Mouse (Mus musculus) neural tube, embryonic 12.5 days (tissue): Measurements from ENCODE around the gene Nabp2. TPM values are rescaled to one million over a fixed set of nuclear protein-coding genes. Genes with fewer than 3 reads are reported as not detected.

Experiments used
- ATAC-seq: fragments of 200-750 bp; cut with Nextera tagmentation; 2 replicates; pipeline ENCODE4 v1.8.0; 2017; ENCODE audit warnings: low read depth, mild to moderate bottlenecking, moderate TSS enrichment, moderate library complexity; ENCODE audit not compliant: low FRiP score
- H3K27ac ChIP-seq: fragments of 300-500 bp; sonication (generic); 2 replicates; pipeline ENCODE4 v1.5.1; 2016
- H3K27me3 ChIP-seq: fragments of 300-500 bp; sonication (generic); replicated peaks from 2 replicates; pipeline ENCODE4 v1.6.1; 2016; ENCODE audit warnings: mild to moderate bottlenecking
- H3K36me3 ChIP-seq: fragments of 300-500 bp; sonication (generic); 2 replicates; pipeline ENCODE4 v1.6.1; 2016; ENCODE audit warnings: mild to moderate bottlenecking
- H3K4me1 ChIP-seq: fragments of 300-500 bp; sonication (generic); 2 replicates; pipeline ENCODE4 v1.6.1; 2016
- H3K4me2 ChIP-seq: fragments of 300-500 bp; sonication (generic); replicated peaks from 2 replicates; pipeline ENCODE4 v1.6.1; 2016; ENCODE audit warnings: mild to moderate bottlenecking
- H3K4me3 ChIP-seq: fragments of 300-500 bp; sonication (generic); 2 replicates; pipeline ENCODE4 v1.5.1; 2016
- H3K9ac ChIP-seq: fragments of 300-500 bp; sonication (generic); 2 replicates; pipeline ENCODE4 v1.6.1; 2016; ENCODE audit warnings: mild to moderate bottlenecking
- H3K9me3 ChIP-seq: fragments of 300-500 bp; sonication (generic); 2 replicates; pipeline ENCODE4 v1.6.1; 2016; ENCODE audit warnings: mild to moderate bottlenecking
- WGBS: fragments of 180-500 bp; shearing (Covaris S2); methylation state at CpG from one replicate; pipeline ENCODE4 v1.1.7; 2016; 5-methylcytosine and 5-hydroxymethylcytosine counted together
- polyA plus RNA-seq: library from polyadenylated mRNA; unstranded; fragments of >200 nt; fragmentation: Nextera tagmentation; extraction: Ambion mirVana; gene quantifications from 2 replicates; pipeline ENCODE4 v1.2.1, GENCODE M21; 2016

Gene Nabp2
- polyA plus RNA-seq, 1 experiment from 2014 or later: 115 TPM

- Histone ChIP-seq H3K9me3 (no peaks in the 10 kb centered on the region), H3K4me2 (peak overlapping the region; percentile 76), H3K4me1 (peaks cover 21% of the 10 kb centered on the region), H3K9ac (peak overlapping the region; percentile 96), H3K27me3 (no peaks in the 10 kb centered on the region), H3K27ac (peak overlapping the region; percentile 91; the same call in 1 of the 2 replicates), H3K36me3 (peaks cover 42% of the 10 kb centered on the region), H3K4me3 (peak overlapping the region; percentile 92)
- 56% methylated on average over 14 of the region's 14 CpGs for WGBS
- ATAC-seq: no peak
These were observed 33.3 kb downstream of the Nabp2 start for GRCm38 (mm10) chr10:128377940-128378448.

GRCm38 (mm10) chr10:128377222-128377939 lies 33.9 kb downstream of the Nabp2 start:
- H3K9me3 ChIP-seq: no peaks in the 10 kb centered on the region
- under 1% methylated on average over 47 of the region's 47 CpGs for WGBS
- H3K36me3 ChIP-seq: peaks cover 36% of the 10 kb centered on the region
- no peaks in the 10 kb centered on the region for H3K27me3 ChIP-seq
- H3K27ac ChIP-seq: peak overlapping the region; percentile 91
- H3K4me3 ChIP-seq: peak overlapping the region; percentile 92
- peak; percentile 74 for ATAC-seq
- H3K9ac ChIP-seq: peak overlapping the region; percentile 96
- H3K4me1 ChIP-seq: peaks cover 21% of the 10 kb centered on the region
- peak overlapping the region; percentile 76 for H3K4me2 ChIP-seq

- Histone ChIP-seq H3K4me1 (peaks cover 21% of the 10 kb centered on the region), H3K4me2 (peak within 1 kb of the TSS; percentile 76), H3K9ac (peak within 1 kb of the TSS; percentile 96), H3K27me3 (no peaks in the 10 kb centered on the region), H3K4me3 (peak within 1 kb of the TSS; percentile 92), H3K27ac (peak within 1 kb of the TSS; percentile 91), H3K9me3 (no peaks in the 10 kb centered on the region), H3K36me3 (peaks cover 28% of the 10 kb centered on the region)
- under 1% methylated on average over 60 of the region's 73 CpGs for WGBS
- ATAC-seq: peak; percentile 92
These were observed 34.7 kb downstream of the Nabp2 start, which contains the start of gene Ankrd52 for GRCm38 (mm10) chr10:128376455-128377211. TSS of gene Ankrd52 (plus strand) at chr10:128377115.

- Histone ChIP-seq H3K27ac (peak overlapping the region; percentile 91; the same call in 1 of the 2 replicates), H3K9me3 (no peaks in the 10 kb centered on the region), H3K27me3 (no peaks in the 10 kb centered on the region), H3K4me2 (peak overlapping the region; percentile 76), H3K4me1 (peaks cover 21% of the 10 kb centered on the region), H3K4me3 (peak overlapping the region; percentile 92; the same call in 1 of the 2 replicates), H3K36me3 (peaks cover 24% of the 10 kb centered on the region), H3K9ac (peak overlapping the region; percentile 96; the same call in 1 of the 2 replicates)
- 44% methylated on average over 4 of the region's 4 CpGs for WGBS
- ATAC-seq: no peak
These were observed 35.2 kb downstream of the Nabp2 start for GRCm38 (mm10) chr10:128376099-128376454.

- Histone ChIP-seq H3K9me3 (no peaks in the 10 kb centered on the region), H3K4me1 (peaks cover 21% of the 10 kb centered on the region), H3K27me3 (no peaks in the 10 kb centered on the region), H3K27ac (no peak overlapping the region), H3K4me3 (no peak overlapping the region), H3K9ac (no peak overlapping the region), H3K4me2 (no peak overlapping the region), H3K36me3 (peaks cover 7% of the 10 kb centered on the region)
- ATAC-seq: no peak
- 77% methylated on average over 6 of the region's 6 CpGs for WGBS
These were observed 36.9 kb downstream of the Nabp2 start for GRCm38 (mm10) chr10:128374393-128374792.

- no peak overlapping the region for H3K4me2 ChIP-seq
- H3K27ac ChIP-seq: no peak overlapping the region
- H3K9ac ChIP-seq: no peak overlapping the region
- H3K4me1 ChIP-seq: peaks cover 10% of the 10 kb centered on the region
- WGBS: 88% methylated on average over 6 of the region's 6 CpGs
- H3K4me3 ChIP-seq: no peak overlapping the region
- no peaks in the 10 kb centered on the region for H3K36me3 ChIP-seq
- no peaks in the 10 kb centered on the region for H3K27me3 ChIP-seq
- no peak for ATAC-seq
- no peaks in the 10 kb centered on the region for H3K9me3 ChIP-seq
These were observed 38.1 kb downstream of the Nabp2 start for GRCm38 (mm10) chr10:128372989-128373748.

GRCm38 (mm10) chr10:128372142-128372541 lies 39.1 kb downstream of the Nabp2 start:
- Histone ChIP-seq H3K9me3 (no peaks in the 10 kb centered on the region), H3K27me3 (no peaks in the 10 kb centered on the region), H3K9ac (no peak overlapping the region), H3K4me1 (peaks cover 14% of the 10 kb centered on the region), H3K36me3 (no peaks in the 10 kb centered on the region), H3K27ac (no peak overlapping the region), H3K4me2 (no peak overlapping the region), H3K4me3 (no peak overlapping the region)
- no peak for ATAC-seq
- 85% methylated on average over 5 of the region's 5 CpGs for whole genome bisulfite sequencing

GRCm38 (mm10) chr10:128370601-128371000 lies 40.7 kb downstream of the Nabp2 start:
- no peak for ATAC-seq
- H3K9ac ChIP-seq: no peak overlapping the region
- WGBS: 64% methylated on average over 4 of the region's 4 CpGs

GRCm38 (mm10) chr10:128370021-128370420 lies 41.3 kb downstream of the Nabp2 start:
- 63% methylated on average over 6 of the region's 6 CpGs for whole genome bisulfite sequencing

More at GRCm38 (mm10) chr10:128370601-128371000, 40.7 kb downstream of the Nabp2 start:
- Histone ChIP-seq H3K27ac (no peak overlapping the region), H3K27me3 (no peaks in the 10 kb centered on the region), H3K9me3 (no peaks in the 10 kb centered on the region), H3K36me3 (peaks cover under 1% of the 10 kb centered on the region; the same call in 1 of the 2 replicates), H3K4me1 (peaks cover 11% of the 10 kb centered on the region), H3K4me3 (no peak overlapping the region), H3K4me2 (no peak overlapping the region)

GRCm38 (mm10) chr10:128369599-128369998 lies 41.7 kb downstream of the Nabp2 start:
- Histone ChIP-seq H3K36me3 (peaks cover 9% of the 10 kb centered on the region; the same call in 1 of the 2 replicates), H3K4me1 (peaks cover 11% of the 10 kb centered on the region), H3K9me3 (no peaks in the 10 kb centered on the region), H3K27me3 (no peaks in the 10 kb centered on the region), H3K4me2 (peak overlapping the region; percentile 92), H3K4me3 (peak overlapping the region; percentile 65; the same call in 1 of the 2 replicates), H3K9ac (peak overlapping the region; percentile 75; the same call in 1 of the 2 replicates), H3K27ac (peak overlapping the region; percentile 89; the same call in 1 of the 2 replicates)
- ATAC-seq: no peak
- 84% methylated on average over 6 of the region's 6 CpGs for WGBS

More at GRCm38 (mm10) chr10:128370021-128370420, 41.3 kb downstream of the Nabp2 start:
- H3K36me3 ChIP-seq: peaks cover 6% of the 10 kb centered on the region; the same call in 1 of the 2 replicates
- H3K9me3 ChIP-seq: no peaks in the 10 kb centered on the region
- no peak overlapping the region for H3K27ac ChIP-seq
- H3K4me1 ChIP-seq: peaks cover 11% of the 10 kb centered on the region
- H3K4me2 ChIP-seq: no peak overlapping the region
- no peak overlapping the region for H3K9ac ChIP-seq
- no peaks in the 10 kb centered on the region for H3K27me3 ChIP-seq
- no peak overlapping the region for H3K4me3 ChIP-seq
- no peak for ATAC-seq

- Histone ChIP-seq H3K9me3 (no peaks in the 10 kb centered on the region), H3K27ac (peak overlapping the region; percentile 89), H3K27me3 (no peaks in the 10 kb centered on the region), H3K9ac (peak overlapping the region; percentile 75), H3K36me3 (peaks cover 12% of the 10 kb centered on the region), H3K4me2 (peak overlapping the region; percentile 92), H3K4me1 (peaks cover 11% of the 10 kb centered on the region), H3K4me3 (peak overlapping the region; percentile 65)
- WGBS: 7% methylated on average over 9 of the region's 9 CpGs
- no peak for ATAC-seq
These were observed 42.1 kb downstream of the Nabp2 start for GRCm38 (mm10) chr10:128369218-128369543.
